Mouse (Mus musculus) forebrain, postnatal 0 days (tissue): ENCODE results near the gene Haao. TPM values are rescaled to one million over a fixed set of nuclear protein-coding genes. Genes with fewer than 3 reads are reported as not detected.

Experiments
- ATAC-seq: fragments of 200-750 bp; cut with Nextera tagmentation; 2 replicates; pipeline ENCODE4 v1.8.0; 2017; ENCODE audit warnings: mild to moderate bottlenecking, moderate library complexity
- DNase-seq: peaks from one replicate; pipeline ENCODE4 v3.0.0-alpha.2; 2015
- H3K27ac ChIP-seq: fragments of 300-500 bp; sonication (generic); 2 replicates; pipeline ENCODE4 v1.5.1; 2014; ENCODE audit warnings: low read depth, mild to moderate bottlenecking, antibody characterized with exemption, low read length, moderate library complexity, mixed read lengths
- H3K27me3 ChIP-seq: fragments of 300-500 bp; sonication (generic); 2 replicates; pipeline ENCODE4 v1.6.1; 2014; ENCODE audit warnings: mild to moderate bottlenecking, low read length, mixed read lengths; ENCODE audit not compliant: insufficient read depth
- H3K36me3 ChIP-seq: fragments of 300-500 bp; sonication (generic); 2 replicates; pipeline ENCODE4 v1.6.1; 2014; ENCODE audit warnings: mild to moderate bottlenecking, moderate library complexity; ENCODE audit not compliant: insufficient read depth
- H3K4me1 ChIP-seq: fragments of 300-500 bp; sonication (generic); 2 replicates; pipeline ENCODE4 v1.6.1; 2014; ENCODE audit warnings: antibody characterized with exemption; ENCODE audit not compliant: insufficient read depth
- H3K4me2 ChIP-seq: fragments of 300-500 bp; sonication (generic); 2 replicates; pipeline ENCODE4 v1.6.1; 2014; ENCODE audit warnings: low read depth, mild to moderate bottlenecking, moderate library complexity
- H3K4me3 ChIP-seq: fragments of 300-500 bp; sonication (generic); 2 replicates; pipeline ENCODE4 v1.5.1; 2014; ENCODE audit warnings: low read depth, low read length, mixed read lengths
- H3K9ac ChIP-seq: fragments of 300-500 bp; sonication (generic); 2 replicates; pipeline ENCODE4 v1.6.1; 2014; ENCODE audit warnings: mild to moderate bottlenecking
- H3K9me3 ChIP-seq: fragments of 300-500 bp; sonication (generic); 2 replicates; pipeline ENCODE4 v1.6.1; 2016; ENCODE audit warnings: low read length
- CTCF ChIP-seq: sonication (generic); IDR thresholded peaks from 2 replicates; pipeline ENCODE4 v1.5.1; 2016; ENCODE audit warnings: antibody characterized with exemption, control low read depth, low read depth
- WGBS: fragments of 180-500 bp; shearing (Covaris S2); extraction: QIAGEN DNeasy Blood & Tissue Kit; methylation state at CpG from one replicate; pipeline ENCODE4 v1.1.7; 2014; 5-methylcytosine and 5-hydroxymethylcytosine counted together
- polyA plus RNA-seq: library from polyadenylated mRNA; unstranded; fragments of >200 nt; fragmentation: Nextera tagmentation; extraction: Ambion mirVana; gene quantifications from 2 replicates; pipeline ENCODE4 v1.2.1, GENCODE M21; 2015
- total RNA-seq: library from RNA; depleted of rRNA; stranded (reverse); fragments of >200 nt; gene quantifications from 2 replicates; pipeline ENCODE4 v1.2.3, GENCODE M21; 2014

Gene Haao
- total and polyA plus RNA-seq, 2 experiments from 2014 or later: not detected

DNA sequence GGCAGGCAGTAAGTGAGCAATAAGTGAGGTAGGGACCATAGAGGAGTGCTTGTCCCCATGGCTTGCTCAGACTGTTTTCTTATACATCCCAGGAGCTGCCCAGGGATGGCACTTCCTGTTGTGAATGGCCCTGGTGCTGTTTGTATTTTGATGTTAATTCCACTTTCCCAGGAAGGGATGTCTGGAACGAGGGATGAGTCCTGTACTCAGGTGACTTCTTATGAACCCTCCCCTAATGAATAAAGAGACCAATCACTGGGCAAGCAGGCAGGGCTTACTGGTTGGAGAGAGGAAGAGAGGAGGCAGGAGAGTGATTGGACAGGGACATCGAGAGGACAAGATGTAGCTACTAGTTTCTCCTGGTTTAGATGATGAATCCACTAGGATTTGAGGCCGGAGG is 33.3 kb upstream of the Haao start:
- Histone ChIP-seq H3K27ac (no peak overlapping the region), H3K4me3 (no peak overlapping the region), H3K27me3 (no peaks in the 10 kb centered on the region), H3K9ac (no peak overlapping the region), H3K4me1 (no peaks in the 10 kb centered on the region), H3K4me2 (no peak overlapping the region), H3K9me3 (no peaks in the 10 kb centered on the region), H3K36me3 (no peaks in the 10 kb centered on the region)
- no peak for TF ChIP-seq CTCF
- ATAC-seq: no peak
- no peak for DNase-seq
- WGBS: 80% methylated on average over 3 of the region's 3 CpGs

DNA sequence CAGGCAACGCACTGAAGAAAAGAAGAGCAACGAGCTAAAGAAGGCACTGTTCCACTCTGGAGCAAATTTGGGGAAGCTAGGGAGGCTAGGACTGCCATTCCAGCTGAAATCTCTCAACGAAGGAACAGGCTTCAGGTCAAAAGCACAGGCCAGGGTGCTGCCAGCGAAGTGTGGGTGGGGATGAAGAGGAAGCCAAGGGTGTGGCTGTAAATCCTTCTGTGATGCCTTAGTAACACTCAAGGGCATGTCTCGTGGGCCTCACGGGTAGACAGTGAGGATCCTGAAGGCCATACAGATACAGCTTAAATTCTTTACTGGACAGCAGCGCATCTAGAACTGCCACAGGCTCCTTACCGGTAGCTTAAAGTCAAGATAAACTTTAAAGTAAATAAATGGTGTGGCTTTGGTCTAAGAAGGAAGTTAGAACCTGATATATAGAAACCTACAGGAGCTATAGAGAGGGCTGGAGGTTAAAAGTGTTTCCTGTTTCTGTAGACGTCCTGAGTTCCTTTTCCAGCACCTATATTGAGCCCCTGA is 32.5 kb upstream of the Haao start:
- H3K9ac ChIP-seq: no peak overlapping the region
- no peak for DNase-seq
- H3K4me3 ChIP-seq: no peak overlapping the region
- no peak for TF ChIP-seq CTCF
- H3K27me3 ChIP-seq: no peaks in the 10 kb centered on the region
- H3K27ac ChIP-seq: no peak overlapping the region
- H3K36me3 ChIP-seq: no peaks in the 10 kb centered on the region
- H3K4me2 ChIP-seq: no peak overlapping the region
- H3K4me1 ChIP-seq: no peaks in the 10 kb centered on the region
- 82% methylated on average over 9 of the region's 9 CpGs for WGBS
- no peaks in the 10 kb centered on the region for H3K9me3 ChIP-seq
- ATAC-seq: no peak

DNA sequence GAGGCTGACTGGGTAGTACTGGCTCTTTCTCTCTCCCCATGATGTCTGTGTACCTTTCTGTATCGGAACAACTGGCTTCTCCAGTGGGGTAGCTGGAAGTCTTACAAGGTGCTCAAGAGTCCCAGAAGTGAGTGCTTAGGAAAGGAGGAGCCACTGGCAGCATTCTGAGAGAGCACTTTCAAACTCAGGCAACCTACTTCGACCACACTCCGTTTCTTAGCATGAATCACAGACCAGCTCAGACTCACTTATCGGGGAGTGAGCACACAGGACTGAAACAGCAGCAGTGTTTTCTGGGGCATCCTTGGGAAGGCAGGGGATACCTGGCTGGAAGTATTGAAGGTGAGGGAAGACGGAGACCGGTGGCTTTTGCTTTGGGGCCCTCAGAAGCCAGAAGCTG is 31.9 kb upstream of the Haao start:
- no peak for ATAC-seq
- no peak for DNase-seq
- Histone ChIP-seq H3K4me3 (no peak overlapping the region), H3K4me2 (no peak overlapping the region), H3K9me3 (no peaks in the 10 kb centered on the region), H3K9ac (no peak overlapping the region), H3K4me1 (no peaks in the 10 kb centered on the region), H3K27ac (no peak overlapping the region), H3K27me3 (no peaks in the 10 kb centered on the region), H3K36me3 (no peaks in the 10 kb centered on the region)
- TF ChIP-seq CTCF: no peak
- 95% methylated on average over 6 of the region's 6 CpGs for whole genome bisulfite sequencing

DNA sequence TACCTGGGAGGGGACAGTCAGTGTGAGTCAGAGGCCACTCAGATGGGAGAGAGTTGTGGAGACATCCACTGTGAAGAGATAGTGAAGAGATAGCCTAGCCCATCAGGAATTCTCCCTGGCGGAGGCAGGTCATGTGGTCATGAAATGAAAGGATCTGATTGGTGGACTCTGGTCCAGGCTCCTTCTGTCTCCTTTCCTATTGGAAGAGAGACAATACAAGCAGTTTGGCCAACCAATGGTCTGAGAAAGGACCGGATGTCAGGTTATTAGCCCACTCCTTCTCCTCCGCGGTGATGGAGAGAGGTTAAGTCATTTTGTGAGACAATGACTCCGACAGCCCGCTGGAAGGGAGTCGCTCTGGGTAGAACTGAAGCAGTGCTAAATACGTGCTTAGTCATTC is 26.8 kb upstream of the Haao start:
- ATAC-seq: no peak; the same call in 1 of the 2 replicates
- Histone ChIP-seq H3K4me2 (no peak overlapping the region), H3K27ac (no peak overlapping the region), H3K9me3 (no peaks in the 10 kb centered on the region), H3K36me3 (no peaks in the 10 kb centered on the region), H3K4me1 (no peaks in the 10 kb centered on the region), H3K27me3 (no peaks in the 10 kb centered on the region), H3K4me3 (no peak overlapping the region), H3K9ac (no peak overlapping the region)
- TF ChIP-seq CTCF: no peak
- WGBS: 74% methylated on average over 8 of the region's 8 CpGs
- no peak for DNase-seq

DNA sequence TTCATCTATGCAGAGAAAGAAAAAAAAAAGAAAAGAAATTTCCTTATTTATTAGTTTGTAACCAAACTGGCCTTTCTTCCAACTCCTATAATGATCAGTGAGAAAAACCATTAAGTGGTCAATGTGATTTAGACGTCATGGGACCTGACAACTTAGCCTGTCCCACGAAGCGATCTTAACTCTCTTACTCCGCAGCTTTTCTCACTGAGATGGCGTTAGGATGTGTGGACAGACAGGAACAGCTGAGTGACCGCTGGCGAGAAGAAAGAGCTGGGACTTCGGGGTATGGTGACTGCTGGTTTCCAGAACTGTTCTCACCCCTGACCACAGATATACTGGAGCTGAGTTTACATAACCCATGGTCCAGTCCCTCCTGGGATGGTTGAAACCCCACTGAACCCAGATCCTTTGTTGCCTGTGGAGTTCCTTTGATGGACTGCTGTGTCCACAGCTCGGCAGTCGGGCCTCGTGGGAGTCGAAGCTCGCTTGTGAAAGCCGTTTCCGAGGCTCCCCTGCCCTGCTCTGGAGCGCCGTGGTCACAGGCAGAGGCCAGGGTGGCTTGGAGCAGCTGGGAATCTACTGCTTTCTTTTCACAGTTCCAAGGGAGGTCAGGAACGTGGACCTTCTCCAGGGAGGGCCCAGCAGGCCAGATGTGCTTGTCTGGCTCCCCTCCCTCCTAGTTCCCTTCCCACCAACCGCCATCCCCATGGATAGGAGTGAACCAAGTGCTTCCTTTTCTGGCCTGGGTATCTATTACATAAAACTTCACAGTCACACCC is 25.8 kb upstream of the Haao start:
- no peak for TF ChIP-seq CTCF
- 70% methylated on average over 19 of the region's 19 CpGs for whole genome bisulfite sequencing
- H3K9me3 ChIP-seq: no peaks in the 10 kb centered on the region
- DNase-seq: no peak
- H3K27ac ChIP-seq: no peak overlapping the region
- no peak overlapping the region for H3K9ac ChIP-seq
- H3K27me3 ChIP-seq: no peaks in the 10 kb centered on the region
- no peaks in the 10 kb centered on the region for H3K36me3 ChIP-seq
- H3K4me2 ChIP-seq: no peak overlapping the region
- no peaks in the 10 kb centered on the region for H3K4me1 ChIP-seq
- ATAC-seq: no peak
- H3K4me3 ChIP-seq: no peak overlapping the region

DNA sequence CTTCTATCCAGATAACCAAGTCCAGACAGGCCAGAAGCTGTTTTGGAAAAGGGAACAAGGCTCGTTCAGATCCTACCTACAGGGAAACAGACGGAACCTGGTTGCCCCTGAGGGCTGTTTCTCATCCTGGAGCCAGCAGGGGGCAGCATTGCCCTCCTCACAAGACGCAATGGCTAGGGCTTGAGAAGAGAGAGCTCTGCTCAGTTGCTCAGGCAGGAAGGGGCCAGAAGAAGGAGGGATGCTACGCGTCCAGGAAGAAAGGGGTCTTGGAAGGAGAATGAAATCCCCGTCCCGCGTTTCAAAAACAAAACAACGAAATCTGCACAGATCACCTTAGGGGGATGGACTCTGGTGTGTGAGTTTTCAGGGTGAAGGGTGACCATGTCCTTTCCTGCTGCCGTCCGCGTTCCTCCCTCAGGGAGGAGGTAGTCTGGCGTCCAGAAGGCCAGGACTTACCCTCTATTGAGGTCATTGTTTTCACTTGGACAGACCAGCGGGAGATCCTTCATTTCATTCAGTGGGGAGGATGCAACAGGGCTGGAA is 25.1 kb upstream of the Haao start:
- no peak overlapping the region for H3K9ac ChIP-seq
- peak; percentile 96 for TF ChIP-seq CTCF
- H3K36me3 ChIP-seq: no peaks in the 10 kb centered on the region
- DNase-seq: peak; percentile 92
- H3K9me3 ChIP-seq: no peaks in the 10 kb centered on the region
- 11% methylated on average over 14 of the region's 14 CpGs for WGBS
- no peaks in the 10 kb centered on the region for H3K27me3 ChIP-seq
- no peaks in the 10 kb centered on the region for H3K4me1 ChIP-seq
- no peak overlapping the region for H3K27ac ChIP-seq
- peak overlapping the region; percentile 38 for H3K4me2 ChIP-seq
- no peak overlapping the region for H3K4me3 ChIP-seq
- peak; percentile 94 for ATAC-seq

DNA sequence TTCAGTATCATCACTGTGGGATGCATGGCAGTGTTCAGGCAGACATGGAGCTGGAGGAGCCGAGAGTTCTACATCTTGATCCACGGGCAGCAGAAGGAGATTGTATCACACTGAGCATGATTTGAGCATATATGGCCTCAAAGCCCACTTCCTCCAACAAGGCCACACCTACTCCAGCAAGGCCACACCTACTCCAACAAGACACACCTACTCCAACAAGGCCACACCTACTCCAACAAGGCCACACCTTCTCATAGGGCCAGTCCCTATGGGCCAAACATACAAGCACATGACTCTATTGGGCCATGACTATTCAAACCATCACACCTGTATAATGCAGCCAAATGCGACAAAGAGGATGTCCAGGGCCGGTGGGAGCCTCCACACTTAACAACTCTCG is 23.6 kb upstream of the Haao start:
- Histone ChIP-seq H3K9ac (no peak overlapping the region), H3K9me3 (no peaks in the 10 kb centered on the region), H3K27ac (no peak overlapping the region), H3K4me3 (no peak overlapping the region), H3K27me3 (no peaks in the 10 kb centered on the region), H3K4me2 (no peak overlapping the region), H3K36me3 (no peaks in the 10 kb centered on the region), H3K4me1 (no peaks in the 10 kb centered on the region)
- ATAC-seq (no peak), DNase-seq (no peak)
- TF ChIP-seq CTCF: no peak
- WGBS: 86% methylated on average over 5 of the region's 5 CpGs
